Mouse (Mus musculus): ENCODE results near the gene Taar8a. TPM values are rescaled to one million over a fixed set of nuclear protein-coding genes. Genes with fewer than 3 reads are reported as not detected.
A peak's percentile ranks its signal among the peaks of the same experiment; 100 is the strongest.
"Not testable (repeated sequence)": the region's sequence is repeated elsewhere in the genome, so short reads cannot be mapped to it uniquely, and the experiment has no call there.

Taar8a gene
- total RNA-seq (2017): not detected in 2 replicates

DNA sequence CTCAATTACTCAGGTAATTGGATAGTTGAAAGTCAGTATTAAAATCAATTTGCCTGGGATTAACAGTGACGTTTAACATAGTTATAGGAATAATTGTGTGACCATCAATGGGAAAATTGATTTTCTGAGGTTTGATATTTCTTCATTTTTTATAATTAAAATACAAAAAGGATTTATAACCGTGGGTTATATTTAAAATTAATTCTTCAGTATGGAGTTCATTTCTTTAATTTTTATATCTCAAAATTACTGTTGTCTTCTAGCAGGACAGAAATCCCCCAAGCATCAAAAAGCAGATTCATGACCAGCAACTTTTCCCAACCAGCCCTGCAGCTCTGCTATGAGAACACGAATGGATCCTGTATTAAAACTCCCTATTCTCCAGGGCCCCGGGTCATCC lies at the start of gene Taar8a:
Gene Taar8a, plus strand, starts transcription at position 301 of the 400 bp plus-strand sequence.
- ATAC-seq (replicated peaks; ENCODE audit: low read depth, poor library complexity, severe bottlenecking): not testable (repeated sequence)

DNA sequence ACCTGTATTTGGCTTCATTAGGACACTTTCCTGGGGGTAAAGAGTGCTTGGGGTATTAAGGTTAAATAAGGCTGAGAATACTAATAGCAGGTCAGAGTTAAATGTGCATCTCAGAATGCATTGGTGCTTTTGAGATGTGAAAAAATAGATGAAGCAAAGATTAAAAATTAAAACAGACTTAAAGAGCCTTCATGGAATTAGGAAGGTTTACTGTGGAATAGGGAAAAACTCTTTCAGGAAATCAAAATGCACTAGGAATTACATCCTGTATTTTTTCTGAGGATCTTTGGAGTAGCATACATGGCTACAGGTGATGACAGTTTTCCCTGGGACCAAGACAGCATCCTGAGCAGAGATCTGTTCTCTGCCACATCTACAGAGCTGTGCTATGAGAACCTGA lies 49.4 kb upstream of the Taar8a start, which contains the start of gene Taar7d:
Gene Taar7d, plus strand, starts transcription at position 301 of the 400 bp plus-strand sequence.
- no peak for ATAC-seq (replicated peaks; ENCODE audit: low read depth, poor library complexity, severe bottlenecking)

DNA sequence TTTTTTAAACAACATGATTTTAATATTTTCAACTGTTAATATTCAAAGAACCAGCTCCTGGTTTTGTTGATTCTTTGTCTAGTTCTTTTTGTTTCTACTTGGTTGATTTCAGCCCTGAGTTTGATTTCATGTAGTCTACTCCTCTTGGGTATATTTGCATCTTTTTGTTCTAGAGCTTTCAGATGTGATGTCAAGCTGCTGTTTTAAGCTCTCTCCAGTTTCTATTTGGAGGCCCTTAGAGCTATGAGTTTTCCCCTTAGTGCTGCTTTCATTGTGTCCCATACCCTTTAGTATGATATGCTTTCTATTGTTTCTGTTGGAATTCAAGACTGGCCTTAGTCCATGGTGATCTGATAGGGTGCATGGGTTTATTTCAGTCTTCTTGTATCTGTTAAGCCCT lies 45.0 kb upstream of the Taar8a start:
- no peak for ATAC-seq (replicated peaks; ENCODE audit: low read depth, poor library complexity, severe bottlenecking)

DNA sequence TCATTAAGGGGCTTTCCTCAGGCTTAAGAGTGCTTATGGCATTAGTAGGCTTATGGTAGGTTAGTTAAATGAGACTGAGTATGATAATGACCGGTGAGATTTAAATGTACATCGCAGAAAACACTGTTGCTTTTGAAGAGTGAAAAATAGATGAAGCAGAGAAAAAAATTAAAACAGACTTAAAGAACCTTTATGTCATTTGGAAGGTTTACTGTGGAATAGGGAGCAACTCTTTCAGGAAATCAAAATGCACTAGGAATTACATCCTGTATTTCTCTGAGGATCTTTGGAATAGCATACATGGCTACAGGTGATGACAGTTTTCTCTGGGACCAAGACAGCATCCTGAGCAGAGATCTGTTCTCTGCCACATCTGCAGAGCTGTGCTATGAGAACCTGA lies 39.0 kb upstream of the Taar8a start, which contains the start of gene Taar7e:
Gene Taar7e, plus strand, starts transcription at position 301 of the 400 bp plus-strand sequence.
- no peak for ATAC-seq (replicated peaks; ENCODE audit: low read depth, poor library complexity, severe bottlenecking)

DNA sequence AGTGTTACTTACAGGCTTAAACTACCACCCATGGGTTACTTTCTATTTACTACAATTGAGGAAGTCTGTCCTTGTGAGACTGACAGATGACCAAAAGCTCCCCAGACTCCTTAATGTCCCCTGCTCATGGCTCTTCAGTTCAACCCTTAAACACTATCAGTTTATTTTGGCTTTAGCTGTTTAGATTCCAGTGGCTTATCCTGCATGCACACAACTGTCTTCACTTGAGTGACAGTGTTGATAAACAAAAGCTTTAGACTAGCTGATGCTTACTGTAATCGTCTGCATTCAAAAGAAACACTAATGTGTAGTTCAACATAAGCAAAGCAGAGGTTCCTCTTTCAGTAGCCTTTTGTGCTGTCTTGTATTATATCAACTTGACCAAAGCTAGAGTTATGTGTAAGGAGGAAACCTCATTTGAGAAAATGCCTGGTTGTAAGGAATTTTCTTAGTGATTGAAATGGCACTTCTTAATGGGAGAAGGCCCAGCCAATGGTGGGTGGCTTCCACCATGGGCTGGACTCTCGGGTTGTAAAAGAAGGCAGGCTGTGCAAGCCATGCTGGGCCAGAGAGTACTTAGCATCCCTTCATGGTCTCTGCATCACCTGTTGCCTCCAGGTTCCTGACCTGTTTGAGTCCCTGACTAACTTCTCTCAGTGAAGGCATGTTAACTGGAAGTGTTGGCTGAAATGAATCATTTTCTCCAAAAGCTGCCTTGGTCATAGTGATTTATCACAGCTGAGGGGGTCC lies 36.0 kb upstream of the Taar8a start:
- ATAC-seq (replicated peaks; ENCODE audit: low read depth, poor library complexity, severe bottlenecking): peak; percentile 32

DNA sequence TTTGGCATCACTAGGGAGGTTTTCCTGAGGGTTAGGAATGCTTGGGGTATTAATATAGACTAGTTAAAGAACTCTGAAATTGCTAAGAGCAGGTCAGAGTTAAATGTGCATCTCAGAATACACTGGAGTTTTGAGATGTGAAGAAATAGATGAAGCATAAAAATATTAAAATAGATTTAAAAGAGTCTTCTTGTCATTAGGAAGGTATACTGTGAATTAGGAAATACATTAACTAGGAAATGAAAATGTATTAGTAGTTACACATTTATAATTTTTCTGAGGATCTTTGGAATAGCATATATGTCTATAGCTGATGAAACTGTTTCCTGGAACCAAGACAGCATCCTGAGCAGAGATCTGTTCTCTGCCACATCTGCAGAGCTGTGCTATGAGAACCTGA lies 27.1 kb upstream of the Taar8a start, which contains the start of gene Taar7f:
Gene Taar7f, plus strand, starts transcription at position 301 of the 400 bp plus-strand sequence.
- no peak for ATAC-seq (replicated peaks; ENCODE audit: low read depth, poor library complexity, severe bottlenecking)

DNA sequence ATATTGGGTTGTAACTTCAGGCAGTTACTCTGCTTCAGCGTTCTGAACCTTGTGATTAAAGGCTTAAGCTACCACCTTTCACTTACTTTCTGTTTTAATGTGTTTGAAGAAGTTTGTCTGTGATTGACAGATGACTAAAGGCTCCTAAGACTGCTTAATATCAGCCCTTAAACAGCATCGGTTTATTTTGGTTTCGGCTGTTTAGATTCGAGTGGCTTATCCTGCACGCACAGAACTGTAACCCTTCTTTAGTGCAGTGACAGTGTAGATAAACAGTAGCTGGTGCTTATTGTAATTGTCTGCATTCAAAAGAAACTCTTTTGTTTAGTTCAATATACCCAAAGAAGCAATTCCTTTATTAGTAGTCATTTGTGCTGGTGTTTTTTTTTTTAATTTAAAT lies 24.3 kb upstream of the Taar8a start:
- ATAC-seq (replicated peaks; ENCODE audit: low read depth, poor library complexity, severe bottlenecking): peak; percentile 42; the same call in 1 of the 2 replicates

DNA sequence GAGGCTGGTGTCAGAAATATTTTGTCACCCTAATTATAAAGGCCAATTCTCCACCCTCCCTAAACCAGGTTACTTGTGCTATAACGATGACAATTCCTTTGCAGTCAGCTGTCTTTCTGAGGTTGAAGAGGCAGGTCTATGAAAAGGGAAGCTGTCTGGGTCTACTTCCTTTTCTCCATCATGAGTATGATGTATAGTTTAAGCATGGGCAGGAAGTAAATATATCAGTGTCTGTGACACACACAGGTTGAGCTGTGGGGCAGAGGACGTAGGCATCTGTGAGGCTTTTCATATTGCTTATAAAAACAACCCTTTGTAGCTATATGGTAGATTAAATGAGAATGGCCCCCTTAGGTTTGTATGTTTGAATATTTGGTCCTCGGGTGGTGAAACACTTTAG lies 17.3 kb upstream of the Taar8a start:
- ATAC-seq (replicated peaks; ENCODE audit: low read depth, poor library complexity, severe bottlenecking): peak; percentile 52; the same call in 1 of the 2 replicates

DNA sequence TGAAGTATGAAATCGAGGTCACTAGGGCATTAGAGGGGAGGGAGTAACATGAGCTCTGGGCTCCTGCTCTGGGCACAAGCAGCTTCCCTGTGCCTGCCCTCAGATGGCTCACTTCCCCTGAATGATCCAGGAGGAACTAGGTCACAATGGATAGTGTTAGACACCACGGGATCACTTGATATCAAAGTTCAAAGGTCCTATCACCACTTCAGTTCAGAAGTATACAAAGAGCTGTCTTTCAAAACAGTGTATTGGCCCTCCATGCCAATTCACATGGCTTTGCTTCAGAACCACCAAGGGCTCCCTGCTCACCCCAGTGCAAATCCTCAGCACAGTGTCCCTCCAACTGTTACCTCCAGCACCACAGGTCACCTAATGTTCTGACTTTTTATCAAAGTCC lies 1.5 kb upstream of the Taar8a start:
- ATAC-seq (replicated peaks; ENCODE audit: low read depth, poor library complexity, severe bottlenecking): not testable (repeated sequence)

DNA sequence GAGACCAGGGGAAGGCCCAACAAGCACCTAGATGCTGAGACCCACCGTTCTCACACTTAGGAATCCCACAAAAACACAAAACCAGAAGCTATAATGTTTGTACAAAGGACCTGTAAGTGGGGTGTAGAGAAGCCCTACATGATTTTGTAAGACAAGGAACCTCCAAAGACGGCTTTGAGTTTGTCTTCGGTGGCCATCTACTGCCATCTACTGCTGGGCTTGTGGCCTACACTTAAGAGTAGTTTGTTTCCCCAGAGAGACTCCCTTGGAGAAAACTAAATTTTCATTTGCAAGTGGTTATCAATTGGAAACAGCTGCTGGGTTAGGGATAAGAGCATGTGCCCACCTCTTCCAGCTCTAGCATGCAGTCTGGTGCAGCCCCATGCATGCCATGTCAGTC lies 3.9 kb downstream of the Taar8a start:
- ATAC-seq (replicated peaks; ENCODE audit: low read depth, poor library complexity, severe bottlenecking): peak; percentile 82

DNA sequence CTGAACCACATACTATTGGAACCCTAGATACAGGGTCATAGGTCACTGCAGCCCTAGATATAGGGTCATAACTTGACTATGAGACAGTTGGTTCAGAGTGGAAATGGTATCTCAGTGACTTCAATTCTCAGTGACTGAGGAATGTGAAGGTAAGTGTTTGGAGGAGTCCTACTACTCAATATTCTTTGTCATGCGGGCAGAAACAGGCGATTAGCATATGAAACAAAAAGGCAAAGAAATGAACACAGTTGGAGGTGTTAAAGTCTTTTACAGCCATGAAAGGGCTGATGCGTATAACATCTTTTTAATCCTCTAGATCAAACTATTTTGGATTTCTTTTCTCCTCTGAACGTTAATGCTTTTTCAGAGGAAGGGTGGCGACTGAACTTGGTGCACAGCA lies 9.6 kb downstream of the Taar8a start:
- ATAC-seq (replicated peaks; ENCODE audit: low read depth, poor library complexity, severe bottlenecking): no peak

DNA sequence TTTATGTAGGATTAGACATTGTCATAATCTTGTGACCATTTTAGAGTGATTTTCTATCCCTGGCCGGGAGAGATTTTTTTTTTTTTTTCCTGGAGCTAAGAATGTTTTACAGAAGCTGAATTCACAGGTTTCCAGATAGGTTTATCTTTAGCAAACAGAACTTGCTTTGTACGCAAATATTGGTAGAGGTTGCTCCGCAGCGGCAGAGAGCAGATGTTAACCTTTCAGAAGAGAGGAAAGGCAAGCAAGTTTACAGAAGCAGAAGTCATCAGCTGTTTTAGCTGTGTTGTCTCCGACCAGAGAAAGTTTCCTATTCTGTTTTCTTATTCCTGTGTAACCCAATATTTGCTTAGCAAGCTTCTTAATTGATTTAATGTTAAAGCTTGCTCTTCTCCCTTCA lies 10.3 kb downstream of the Taar8a start:
- no peak for ATAC-seq (replicated peaks; ENCODE audit: low read depth, poor library complexity, severe bottlenecking)

DNA sequence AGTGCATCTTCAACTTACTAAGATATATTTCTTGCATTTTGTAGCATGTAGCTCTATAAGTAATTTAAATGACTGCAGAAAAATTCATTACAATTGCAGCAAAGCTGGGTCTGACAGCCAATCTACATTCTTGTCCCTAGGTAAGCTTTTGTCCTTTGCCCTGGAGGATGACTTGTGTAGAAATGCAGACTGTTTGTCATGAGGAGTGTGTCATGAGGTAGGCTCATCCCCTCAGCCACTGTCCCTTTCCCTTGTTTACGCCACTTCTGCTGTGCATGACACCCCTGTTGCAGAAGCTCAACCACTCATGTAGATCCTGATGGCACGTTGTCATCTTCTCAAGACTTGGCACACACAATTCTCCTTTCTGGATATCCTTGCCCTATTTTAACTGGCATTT lies 10.9 kb downstream of the Taar8a start:
- ATAC-seq (replicated peaks; ENCODE audit: low read depth, poor library complexity, severe bottlenecking): no peak

DNA sequence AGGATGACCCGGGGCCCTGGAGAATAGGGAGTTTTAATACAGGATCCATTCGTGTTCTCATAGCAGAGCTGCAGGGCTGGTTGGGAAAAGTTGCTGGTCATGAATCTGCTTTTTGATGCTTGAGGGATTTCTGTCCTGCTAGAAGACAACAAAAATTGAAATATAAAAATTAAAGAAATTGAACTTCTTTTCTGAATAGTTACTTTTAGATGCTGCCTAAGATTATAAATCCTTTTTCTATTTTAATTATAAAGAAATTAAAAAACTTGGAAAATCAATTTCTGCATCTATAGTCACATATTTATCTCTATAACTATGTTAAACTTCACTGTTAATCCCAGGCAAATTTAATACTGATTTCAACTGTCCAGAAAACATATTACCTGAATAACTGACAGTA lies 15.9 kb downstream of the Taar8a start, which contains the start of gene Taar8b:
Gene Taar8b, minus strand, starts transcription at position 101 of the 400 bp plus-strand sequence.
- no peak for ATAC-seq (replicated peaks; ENCODE audit: low read depth, poor library complexity, severe bottlenecking)

DNA sequence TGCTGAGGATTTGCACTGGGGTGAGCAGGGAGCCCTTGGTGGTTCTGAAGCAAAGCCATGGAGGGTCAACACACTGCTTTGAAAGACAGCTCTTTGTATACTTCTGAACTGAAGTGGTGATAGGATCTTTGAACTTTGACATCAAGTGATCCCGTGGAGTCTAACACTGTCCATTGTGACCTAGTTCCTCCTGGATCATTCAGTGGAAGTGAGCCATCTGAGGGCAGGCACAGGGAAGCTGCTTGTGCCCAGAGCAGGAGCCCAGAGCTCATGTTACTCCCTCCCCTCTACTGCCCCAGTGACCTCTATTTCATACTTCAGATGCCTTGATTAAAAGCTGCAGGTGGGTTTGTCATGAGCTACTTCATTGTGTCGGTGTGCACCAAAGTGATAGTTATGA lies 20.7 kb downstream of the Taar8a start:
- not testable (repeated sequence) for ATAC-seq (replicated peaks; ENCODE audit: low read depth, poor library complexity, severe bottlenecking)

DNA sequence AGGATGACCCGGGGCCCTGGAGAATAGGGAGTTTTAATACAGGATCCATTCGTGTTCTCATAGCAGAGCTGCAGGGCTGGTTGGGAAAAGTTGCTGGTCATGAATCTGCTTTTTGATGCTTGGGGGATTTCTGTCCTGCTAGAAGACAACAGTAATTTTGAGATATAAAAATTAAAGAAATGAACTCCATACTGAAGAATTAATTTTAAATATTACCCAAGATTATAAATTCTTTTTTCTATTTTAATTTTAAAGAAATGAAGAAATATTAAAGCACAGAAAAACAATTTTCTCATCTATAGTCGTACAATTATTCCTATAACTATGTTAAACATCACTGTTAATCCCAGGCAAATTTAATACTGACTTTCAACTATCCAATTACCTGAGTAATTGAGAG lies 25.5 kb downstream of the Taar8a start, which contains the start of gene Taar8c:
Gene Taar8c, minus strand, starts transcription at position 101 of the 400 bp plus-strand sequence.
- not testable (repeated sequence) for ATAC-seq (replicated peaks; ENCODE audit: low read depth, poor library complexity, severe bottlenecking)

DNA sequence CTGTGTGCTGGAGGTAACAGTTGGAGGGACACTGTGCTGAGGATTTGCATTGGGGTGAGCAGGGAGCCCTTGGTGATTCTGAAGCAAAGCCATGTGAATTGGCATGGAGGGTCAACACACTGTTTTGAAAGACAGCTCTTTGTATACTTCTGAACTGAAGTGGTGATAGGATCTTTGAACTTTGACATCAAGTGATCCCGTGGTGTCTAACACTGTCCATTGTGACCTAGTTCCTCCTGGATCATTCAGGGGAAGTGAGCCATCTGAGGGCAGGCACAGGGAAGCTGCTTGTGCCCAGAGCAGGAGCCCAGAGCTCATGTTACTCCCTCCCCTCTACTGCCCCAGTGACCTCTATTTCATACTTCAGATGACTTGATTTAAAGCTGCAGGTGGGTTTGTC lies 27.0 kb downstream of the Taar8a start:
- ATAC-seq (replicated peaks; ENCODE audit: low read depth, poor library complexity, severe bottlenecking): not testable (repeated sequence)

DNA sequence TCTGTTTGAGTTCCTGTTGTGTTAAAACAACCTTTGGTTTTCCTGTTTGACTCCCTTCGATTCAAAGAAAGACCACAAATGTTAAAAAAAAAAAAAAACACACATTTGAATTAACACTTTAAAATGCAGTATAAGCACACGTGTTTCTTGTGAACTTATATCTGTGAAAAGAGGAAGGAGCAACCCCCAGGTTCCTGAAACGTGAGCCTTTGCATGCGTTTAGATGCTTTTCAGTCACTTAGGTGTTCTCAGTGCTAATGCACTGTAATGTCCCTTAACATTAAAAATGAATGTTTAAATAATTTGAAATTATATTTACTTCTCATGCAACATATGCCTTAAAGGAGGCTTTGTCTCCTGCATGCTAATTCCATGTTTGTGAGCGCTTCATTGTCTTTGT lies 31.4 kb downstream of the Taar8a start:
- ATAC-seq (replicated peaks; ENCODE audit: low read depth, poor library complexity, severe bottlenecking): 0 out of 2 replicates have a peak, but pooled peaks have one; percentile 50

DNA sequence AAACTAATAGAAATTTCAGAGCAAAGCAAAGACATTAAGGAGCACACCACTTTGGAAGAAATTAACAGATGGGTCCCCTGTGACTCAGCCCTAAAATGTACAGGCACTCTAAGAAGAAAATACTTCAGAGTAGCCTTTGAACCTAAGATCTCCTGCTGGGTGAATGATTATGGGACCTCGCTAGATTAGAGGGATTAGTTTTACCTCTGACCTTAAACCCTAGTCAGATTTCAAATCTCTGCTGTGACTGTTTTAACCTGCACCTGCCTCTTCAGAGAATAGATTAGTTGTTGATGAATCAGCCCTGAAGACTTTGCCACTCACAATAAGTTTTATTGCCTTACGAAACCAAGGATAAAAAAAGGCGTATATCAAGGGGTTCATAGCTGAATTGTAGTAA lies 31.9 kb downstream of the Taar8a start:
- ATAC-seq (replicated peaks; ENCODE audit: low read depth, poor library complexity, severe bottlenecking): no peak

DNA sequence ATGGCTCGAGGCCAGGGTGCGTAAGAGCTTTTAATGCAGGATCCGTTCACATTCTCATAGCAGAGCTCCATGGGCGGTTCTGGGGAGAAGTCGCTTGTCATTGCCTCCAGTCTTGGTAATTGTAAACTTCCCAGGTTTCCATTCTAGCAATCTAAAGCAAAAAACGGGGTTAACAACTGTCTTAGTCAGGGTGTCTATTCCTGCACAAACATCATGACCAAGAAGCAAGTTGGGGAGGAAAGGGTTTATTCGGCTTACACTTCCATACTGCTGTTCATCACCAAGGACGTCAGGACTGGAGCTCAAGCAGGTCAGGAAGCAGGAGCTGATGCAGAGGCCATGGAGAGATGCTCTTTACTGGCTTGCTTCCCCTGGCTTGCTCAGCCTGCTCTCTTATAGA lies 33.1 kb downstream of the Taar8a start, which contains the start of gene Taar9:
Gene Taar9, minus strand, starts transcription at position 101 of the 400 bp plus-strand sequence.
- ATAC-seq (replicated peaks; ENCODE audit: low read depth, poor library complexity, severe bottlenecking): not testable (repeated sequence)

DNA sequence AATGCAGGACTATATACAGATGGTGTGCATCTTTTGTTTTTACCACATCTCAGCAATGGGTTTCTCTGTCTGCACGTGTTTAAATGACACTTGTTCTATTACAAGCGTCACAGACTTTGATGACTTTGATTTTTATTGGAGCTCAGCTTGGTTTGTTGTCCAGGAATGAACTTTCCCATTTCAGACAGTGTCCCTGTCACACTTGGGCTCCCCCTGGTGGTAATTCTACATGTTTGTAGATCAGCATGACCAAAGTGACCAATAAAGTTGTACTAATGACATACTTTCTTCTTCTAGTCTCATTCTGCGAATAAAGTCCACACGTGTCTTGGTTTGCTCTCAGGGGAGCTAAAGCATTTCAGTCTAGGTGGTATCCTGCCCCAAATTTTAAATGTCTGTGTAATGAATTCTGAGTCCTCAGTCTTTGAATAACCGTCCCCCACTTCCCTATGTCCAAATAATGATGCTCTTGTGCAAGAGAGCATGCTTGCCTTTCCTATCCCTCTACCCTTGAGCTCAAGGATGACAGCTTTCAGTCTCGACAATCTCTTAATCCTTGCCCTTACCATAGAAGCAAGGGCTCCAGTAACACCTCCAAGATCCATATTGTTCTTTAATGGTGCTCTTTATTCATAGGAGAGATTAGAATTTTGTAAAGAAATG lies 34.9 kb downstream of the Taar8a start:
- ATAC-seq (replicated peaks; ENCODE audit: low read depth, poor library complexity, severe bottlenecking): peak; percentile 71; the same call in 1 of the 2 replicates

All from common myeloid progenitor, adult 5-6 weeks (primary cell).